Mouse (Mus musculus): ENCODE data around the gene Lrit3. TPM values are rescaled to one million over a fixed set of nuclear protein-coding genes. Genes with fewer than 3 reads are reported as not detected.

Lrit3 gene
- polyA plus RNA-seq, 1 experiment from 2014 or later, result not detected

- Histone ChIP-seq H3K36me3 (peaks cover 64% of the 10 kb centered on the region), H3K27me3 (ENCODE audit: low read depth, poor library complexity, severe bottlenecking) (no peaks in the 10 kb centered on the region), H3K9me3 (replicated peaks) (no peaks in the 10 kb centered on the region), H3K27ac (replicated peaks) (no peak overlapping the region), H3K4me3 (no peak overlapping the region), H3K4me1 (no peaks in the 10 kb centered on the region)
- WGBS, result 57% methylated on average over 5 of the region's 5 CpGs
- no peak for DNase-seq (ENCODE audit: low spot score)
These were observed 19.5 kb upstream of the Lrit3 start for GRCm38 (mm10) chr3:129823293-129823692.

- no peak within 1 kb of the TSS for H3K4me3 ChIP-seq
- no peaks in the 10 kb centered on the region for H3K4me1 ChIP-seq
- H3K27ac ChIP-seq (replicated peaks), result no peak within 1 kb of the TSS
- no peaks in the 10 kb centered on the region for H3K27me3 ChIP-seq (ENCODE audit: low read depth, poor library complexity, severe bottlenecking)
- 76% methylated on average over 11 of the region's 11 CpGs for WGBS
- peaks cover 54% of the 10 kb centered on the region for H3K36me3 ChIP-seq
- H3K9me3 ChIP-seq (replicated peaks), result no peaks in the 10 kb centered on the region
- DNase-seq (ENCODE audit: low spot score), result no peak
These were observed 18.5 kb upstream of the Lrit3 start, which contains the start of gene Rrh for GRCm38 (mm10) chr3:129822206-129822775. Rrh (minus strand) TSS chr3:129822587.

GRCm38 (mm10) chr3:129821736-129822135 is 17.9 kb upstream of the Lrit3 start:
- DNase-seq (ENCODE audit: low spot score), result no peak
- Histone ChIP-seq H3K27me3 (ENCODE audit: low read depth, poor library complexity, severe bottlenecking) (no peaks in the 10 kb centered on the region), H3K27ac (replicated peaks) (no peak overlapping the region), H3K4me3 (no peak overlapping the region), H3K4me1 (no peaks in the 10 kb centered on the region), H3K36me3 (peaks cover 48% of the 10 kb centered on the region), H3K9me3 (replicated peaks) (no peaks in the 10 kb centered on the region)
- 86% methylated on average over 8 of the region's 8 CpGs for WGBS

- H3K27ac ChIP-seq (replicated peaks), result no peak overlapping the region
- WGBS, result 83% methylated on average over 9 of the region's 9 CpGs
- no peaks in the 10 kb centered on the region for H3K4me1 ChIP-seq
These were observed 17.0 kb upstream of the Lrit3 start for GRCm38 (mm10) chr3:129820847-129821246.

GRCm38 (mm10) chr3:129799011-129799410 is 4.8 kb downstream of the Lrit3 start:
- WGBS, result 82% methylated on average over 2 of the region's 2 CpGs
- H3K36me3 ChIP-seq, result no peaks in the 10 kb centered on the region
- no peaks in the 10 kb centered on the region for H3K9me3 ChIP-seq (replicated peaks)
- DNase-seq (ENCODE audit: low spot score), result no peak
- H3K27me3 ChIP-seq (ENCODE audit: low read depth, poor library complexity, severe bottlenecking), result no peaks in the 10 kb centered on the region
- H3K4me3 ChIP-seq, result no peak overlapping the region
- no peak overlapping the region for H3K27ac ChIP-seq (replicated peaks)
- no peaks in the 10 kb centered on the region for H3K4me1 ChIP-seq

More at GRCm38 (mm10) chr3:129820847-129821246, 17.0 kb upstream of the Lrit3 start:
- no peaks in the 10 kb centered on the region for H3K9me3 ChIP-seq (replicated peaks)
- no peaks in the 10 kb centered on the region for H3K27me3 ChIP-seq (ENCODE audit: low read depth, poor library complexity, severe bottlenecking)
- H3K36me3 ChIP-seq, result peaks cover 39% of the 10 kb centered on the region
- DNase-seq (ENCODE audit: low spot score), result no peak
- no peak overlapping the region for H3K4me3 ChIP-seq

GRCm38 (mm10) chr3:129798551-129798950 is 5.3 kb downstream of the Lrit3 start:
- Histone ChIP-seq H3K9me3 (replicated peaks) (no peaks in the 10 kb centered on the region), H3K4me1 (no peaks in the 10 kb centered on the region), H3K4me3 (no peak overlapping the region), H3K27me3 (ENCODE audit: low read depth, poor library complexity, severe bottlenecking) (no peaks in the 10 kb centered on the region), H3K36me3 (no peaks in the 10 kb centered on the region), H3K27ac (replicated peaks) (no peak overlapping the region)
- DNase-seq (ENCODE audit: low spot score), result no peak
- 89% methylated on average over 11 of the region's 11 CpGs for WGBS

GRCm38 (mm10) chr3:129797341-129797740 is 6.5 kb downstream of the Lrit3 start:
- Histone ChIP-seq H3K27ac (replicated peaks) (no peak overlapping the region), H3K9me3 (replicated peaks) (no peaks in the 10 kb centered on the region), H3K4me1 (no peaks in the 10 kb centered on the region), H3K4me3 (no peak overlapping the region), H3K27me3 (ENCODE audit: low read depth, poor library complexity, severe bottlenecking) (no peaks in the 10 kb centered on the region), H3K36me3 (no peaks in the 10 kb centered on the region)
- DNase-seq (ENCODE audit: low spot score), result no peak
- 83% methylated on average over 5 of the region's 5 CpGs for WGBS

GRCm38 (mm10) chr3:129793801-129794200 is 10.0 kb downstream of the Lrit3 start:
- Histone ChIP-seq H3K9me3 (replicated peaks) (no peaks in the 10 kb centered on the region), H3K27ac (replicated peaks) (no peak overlapping the region), H3K36me3 (no peaks in the 10 kb centered on the region), H3K4me3 (no peak overlapping the region), H3K4me1 (no peaks in the 10 kb centered on the region), H3K27me3 (ENCODE audit: low read depth, poor library complexity, severe bottlenecking) (no peaks in the 10 kb centered on the region)
- 94% methylated on average over 5 of the region's 5 CpGs for WGBS
- DNase-seq (ENCODE audit: low spot score), result no peak

- Histone ChIP-seq H3K9me3 (replicated peaks) (no peaks in the 10 kb centered on the region), H3K4me3 (no peak overlapping the region), H3K4me1 (peaks cover 12% of the 10 kb centered on the region), H3K36me3 (no peaks in the 10 kb centered on the region), H3K27ac (replicated peaks) (no peak overlapping the region), H3K27me3 (ENCODE audit: low read depth, poor library complexity, severe bottlenecking) (no peaks in the 10 kb centered on the region)
- WGBS, result 94% methylated on average over 3 of the region's 3 CpGs
- DNase-seq (ENCODE audit: low spot score), result no peak
These were observed 21.1 kb downstream of the Lrit3 start for GRCm38 (mm10) chr3:129782746-129783145.

GRCm38 (mm10) chr3:129781435-129781834 is 22.4 kb downstream of the Lrit3 start:
- Histone ChIP-seq H3K4me1 (peaks cover 12% of the 10 kb centered on the region), H3K36me3 (no peaks in the 10 kb centered on the region), H3K4me3 (no peak overlapping the region), H3K27ac (replicated peaks) (no peak overlapping the region), H3K27me3 (ENCODE audit: low read depth, poor library complexity, severe bottlenecking) (no peaks in the 10 kb centered on the region), H3K9me3 (replicated peaks) (no peaks in the 10 kb centered on the region)
- no peak for DNase-seq (ENCODE audit: low spot score)
- 29% methylated on average over 10 of the region's 10 CpGs for WGBS

GRCm38 (mm10) chr3:129771210-129771609 is 32.6 kb downstream of the Lrit3 start:
- no peaks in the 10 kb centered on the region for H3K4me1 ChIP-seq
- no peaks in the 10 kb centered on the region for H3K36me3 ChIP-seq
- no peak for DNase-seq (ENCODE audit: low spot score)
- no peaks in the 10 kb centered on the region for H3K9me3 ChIP-seq (replicated peaks)
- no peak overlapping the region for H3K27ac ChIP-seq (replicated peaks)
- H3K4me3 ChIP-seq, result no peak overlapping the region
- WGBS, result 80% methylated on average over 6 of the region's 6 CpGs
- H3K27me3 ChIP-seq (ENCODE audit: low read depth, poor library complexity, severe bottlenecking), result no peaks in the 10 kb centered on the region

GRCm38 (mm10) chr3:129766971-129767794 is 36.6 kb downstream of the Lrit3 start:
- Histone ChIP-seq H3K9me3 (replicated peaks) (no peaks in the 10 kb centered on the region), H3K4me3 (no peak overlapping the region), H3K27ac (replicated peaks) (no peak overlapping the region), H3K36me3 (no peaks in the 10 kb centered on the region), H3K27me3 (ENCODE audit: low read depth, poor library complexity, severe bottlenecking) (no peaks in the 10 kb centered on the region), H3K4me1 (no peaks in the 10 kb centered on the region)
- no peak for DNase-seq (ENCODE audit: low spot score)
- 89% methylated on average over 10 of the region's 10 CpGs for WGBS

- H3K27ac ChIP-seq (replicated peaks), result no peak overlapping the region
- H3K9me3 ChIP-seq (replicated peaks), result no peaks in the 10 kb centered on the region
- no peaks in the 10 kb centered on the region for H3K27me3 ChIP-seq (ENCODE audit: low read depth, poor library complexity, severe bottlenecking)
- H3K4me3 ChIP-seq, result no peak overlapping the region
- no peaks in the 10 kb centered on the region for H3K36me3 ChIP-seq
- no peak for DNase-seq (ENCODE audit: low spot score)
- no peaks in the 10 kb centered on the region for H3K4me1 ChIP-seq
- WGBS, result 89% methylated on average over 4 of the region's 4 CpGs
These were observed 37.7 kb downstream of the Lrit3 start for GRCm38 (mm10) chr3:129766106-129766505.

Data from midbrain, embryonic 10.5 days (tissue).